Mouse (Mus musculus) gastrocnemius, adult 2 months (tissue): ENCODE results near the gene Ints11. TPM values are rescaled to one million over a fixed set of nuclear protein-coding genes. Genes with fewer than 3 reads are reported as not detected.
A peak's percentile ranks its signal among the peaks of the same experiment; 100 is the strongest.

Experiments used
- DNase-seq: peaks from one replicate; pipeline ENCODE4 v3.0.0; 2022
- H3K27ac ChIP-seq: fragments of 200-600 bp; 2 replicates; pipeline ENCODE4 v1.8.1; 2022; ENCODE audit warnings: mild to moderate bottlenecking
- H3K4me3 ChIP-seq: fragments of 200-600 bp; 2 replicates; pipeline ENCODE4 v1.8.1; 2022; ENCODE audit warnings: mild to moderate bottlenecking, moderate library complexity
- CTCF ChIP-seq: fragments of 200-600 bp; IDR thresholded peaks from 2 replicates; pipeline ENCODE4 v1.8.1; 2022; ENCODE audit warnings: antibody characterized with exemption, mild to moderate bottlenecking, moderate library complexity
- intact Hi-C: fragments of 180-260 bp; cut with DNase I; formaldehyde crosslinking; loops from one replicate; pipeline ENCODE4 v1.15.1; 2025
- total RNA-seq, 2 experiments: library from RNA; stranded (reverse); gene quantifications; 2 replicates each; pipeline ENCODE4 v1.2.3; 2021

Ints11 gene
- total RNA-seq, 2 experiments from 2014 or later, result 14.9 to 17.3 TPM

DNA sequence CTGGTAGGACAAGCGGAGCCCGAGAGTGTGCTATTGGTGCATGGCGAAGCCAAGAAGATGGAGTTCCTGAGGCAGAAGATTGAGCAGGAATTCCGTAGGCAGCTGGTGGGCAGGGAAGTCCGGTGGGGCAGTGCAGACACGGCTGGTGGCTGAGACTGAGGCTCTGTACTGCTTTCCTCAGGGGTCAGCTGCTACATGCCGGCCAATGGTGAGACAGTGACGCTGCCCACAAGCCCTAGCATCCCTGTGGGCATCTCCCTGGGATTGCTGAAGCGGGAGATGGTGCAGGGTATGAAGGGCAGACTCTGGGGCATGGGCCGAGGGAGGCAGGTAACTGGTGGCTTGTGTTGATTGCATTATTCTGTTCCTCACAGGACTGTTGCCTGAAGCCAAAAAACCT is 18.3 kb downstream of the Ints11 start:
- DNase-seq, result no peak
- TF ChIP-seq CTCF, result no peak
- H3K4me3 ChIP-seq, result no peak overlapping the region
- no peak overlapping the region for H3K27ac ChIP-seq
- intact Hi-C loops, result no loop called here

- TF ChIP-seq CTCF, result no peak
- intact Hi-C loops, result no loop called here
- Histone ChIP-seq H3K4me3 (no peak overlapping the region), H3K27ac (no peak overlapping the region)
- DNase-seq, result peak; percentile 14
These were observed 18.8 kb downstream of the Ints11 start for GRCm38 (mm10) chr4:155888181-155888580.

GRCm38 (mm10) chr4:155889316-155889715 is 20.0 kb downstream of the Ints11 start:
- Histone ChIP-seq H3K4me3 (no peak overlapping the region), H3K27ac (no peak overlapping the region)
- TF ChIP-seq CTCF, result no peak
- DNase-seq, result peak; percentile 17
- intact Hi-C loops, result no loop called here

DNA sequence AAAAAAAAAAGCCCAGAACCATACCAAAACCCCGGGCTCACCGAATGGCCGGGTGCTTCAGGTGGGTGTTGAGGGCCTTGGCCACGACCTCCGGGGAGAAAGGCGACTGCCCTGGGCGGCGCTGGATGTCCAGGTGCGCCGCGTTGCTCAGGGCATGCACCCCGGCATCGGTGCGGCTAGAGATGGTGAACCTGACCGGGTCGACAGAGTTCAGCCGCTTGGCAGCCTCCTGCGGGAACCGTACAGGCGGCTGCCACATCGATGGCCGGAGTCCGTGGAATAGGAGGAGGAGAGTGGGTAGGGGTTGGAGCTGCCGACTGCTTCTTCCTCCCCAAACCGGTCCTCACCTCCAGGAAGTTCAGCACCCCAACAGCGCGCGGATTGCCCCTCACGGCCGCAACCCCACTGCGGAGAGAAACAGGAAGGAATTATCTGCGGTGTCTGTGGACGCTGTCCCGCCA is 21.7 kb downstream of the Ints11 start:
- H3K4me3 ChIP-seq, result peak overlapping the region; percentile 81
- no peak for DNase-seq

DNA sequence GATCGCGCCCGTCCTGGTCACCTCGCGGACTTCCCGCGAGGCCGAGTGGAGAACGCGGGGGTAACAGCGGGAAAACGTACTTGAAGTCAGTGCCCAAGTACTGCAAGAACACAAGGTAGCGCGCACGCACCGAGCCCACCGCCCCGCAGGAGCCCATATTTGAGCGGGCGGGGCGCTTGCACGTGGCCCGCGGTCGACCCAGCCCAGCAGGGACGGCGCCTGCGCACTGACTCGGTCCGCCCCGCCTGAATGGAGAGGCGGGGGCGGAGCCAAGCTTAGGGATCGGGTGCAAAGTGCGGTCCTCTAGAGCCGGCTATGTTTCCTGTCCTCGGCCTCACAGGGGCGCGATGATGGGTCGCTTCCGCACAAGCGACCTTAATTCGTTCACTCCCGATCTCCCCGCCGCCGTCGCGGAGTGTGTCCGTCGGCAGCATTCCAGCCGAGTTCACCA is 22.2 kb downstream of the Ints11 start, which contains the start of the genes Pusl1 and Acap3:
Pusl1 (minus strand) TSS at position 231 of the 451 bp plus-strand sequence.
Acap3 (plus strand) TSS at position 272 of the 451 bp plus-strand sequence.
- Histone ChIP-seq H3K4me3 (peak within 1 kb of the TSS; percentile 81), H3K27ac (peak within 1 kb of the TSS; percentile 96)
- no peak for TF ChIP-seq CTCF
- DNase-seq, result peak; percentile 99
- intact Hi-C loops, result loop anchor here (2.0 to 5.0 kb wide), 3 partner anchors 21 to 51 kb away; partner anchors contain the start of genes Dvl1 and Ube2j2

More for the DNA sequence above, 21.7 kb downstream of the Ints11 start:
- H3K27ac ChIP-seq, result peak overlapping the region; percentile 96
- TF ChIP-seq CTCF, result no peak
- intact Hi-C loops, result loop anchor here (5.0 kb wide), 1 partner anchor 51 kb away; the partner anchor contains the start of gene Ube2j2

DNA sequence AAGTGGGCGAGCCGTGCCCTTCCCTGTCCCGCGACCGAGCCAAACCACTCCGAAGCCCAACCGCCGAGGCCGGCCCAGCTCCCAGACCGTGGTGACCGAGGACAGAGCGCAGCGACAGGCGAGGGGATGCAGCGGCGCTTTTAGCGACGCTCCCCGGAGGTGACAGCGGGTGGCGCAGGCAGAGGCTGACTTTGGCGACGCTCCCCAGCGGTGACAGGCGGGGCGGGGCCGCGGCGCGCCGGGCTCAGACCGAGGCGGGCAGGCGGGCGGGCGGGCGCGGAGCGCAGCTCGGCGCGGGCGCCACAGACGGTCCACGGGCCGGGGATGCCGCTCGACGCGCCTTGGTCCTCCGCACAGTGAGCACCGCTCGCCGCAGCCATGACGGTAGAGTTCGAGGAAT is 22.7 kb downstream of the Ints11 start:
- intact Hi-C loops, result loop anchor here (2.0 to 5.0 kb wide), 3 partner anchors 21 to 50 kb away; partner anchors contain the start of genes Dvl1 and Ube2j2
- Histone ChIP-seq H3K4me3 (peak overlapping the region; percentile 81), H3K27ac (peak overlapping the region; percentile 96)
- peak; percentile 94 for DNase-seq
- TF ChIP-seq CTCF, result peak; percentile 41

- DNase-seq, result no peak
- Histone ChIP-seq H3K27ac (peak overlapping the region; percentile 96), H3K4me3 (peak overlapping the region; percentile 81)
- intact Hi-C loops, result loop anchor here (2.0 to 5.0 kb wide), 3 partner anchors 22 to 50 kb away; partner anchors contain the start of genes Dvl1 and Ube2j2
- no peak for TF ChIP-seq CTCF
These were observed 23.3 kb downstream of the Ints11 start for GRCm38 (mm10) chr4:155892438-155893211.

DNA sequence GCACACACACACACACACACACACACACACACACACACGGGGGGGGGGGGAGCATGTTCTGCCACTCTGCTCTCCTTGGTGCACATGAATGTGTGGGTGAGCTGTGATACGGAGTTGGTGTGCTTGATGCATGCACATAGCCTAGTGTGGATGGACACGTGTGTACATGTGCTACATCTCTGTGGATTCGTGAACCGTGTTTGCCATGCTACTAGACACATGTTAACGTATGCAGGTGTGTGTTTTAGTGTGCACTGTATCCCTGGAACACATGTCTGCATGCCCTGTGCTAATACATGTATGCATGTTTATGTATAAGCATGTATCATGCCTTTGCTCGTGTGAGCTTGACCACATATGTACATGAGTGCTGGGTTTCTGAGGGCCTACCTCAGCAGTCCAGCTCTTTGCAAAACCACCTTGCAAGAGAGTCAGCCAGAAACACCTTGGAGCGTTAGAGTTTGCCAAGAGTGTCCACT is 23.9 kb downstream of the Ints11 start:
- DNase-seq, result no peak
- intact Hi-C loops, result loop anchor here (2.0 to 5.0 kb wide), 3 partner anchors 22 to 49 kb away; partner anchors contain the start of genes Dvl1 and Ube2j2
- no peak for TF ChIP-seq CTCF

DNA sequence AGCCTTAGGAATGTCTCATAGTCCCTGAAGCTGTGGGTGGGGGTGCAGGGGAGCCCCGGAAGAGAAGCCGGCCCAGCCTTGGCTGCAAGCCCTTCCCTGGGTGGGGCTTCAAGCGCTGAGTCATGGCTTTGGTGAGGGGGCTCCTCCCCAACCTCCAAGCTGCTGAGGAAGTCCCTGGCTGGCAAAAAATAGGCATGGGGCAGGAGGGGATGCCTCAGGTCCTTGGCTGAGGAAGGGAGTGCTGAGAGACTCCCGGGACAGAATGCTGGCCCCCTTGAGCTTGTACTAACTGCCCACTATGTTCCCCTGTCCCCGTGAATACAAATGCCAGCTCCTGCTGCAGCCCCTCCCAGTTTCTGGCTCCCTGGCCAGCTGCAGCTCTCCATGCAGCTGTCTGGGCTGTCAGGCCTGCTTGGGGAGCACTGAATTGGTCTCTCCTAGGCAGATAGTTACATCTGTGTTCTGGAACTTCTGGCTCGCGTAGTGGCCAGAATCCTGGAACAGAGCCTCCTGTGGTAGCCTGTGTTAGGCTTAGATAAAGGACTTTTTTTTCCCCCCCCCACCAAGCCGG is 25.1 kb downstream of the Ints11 start:
- TF ChIP-seq CTCF, result no peak
- Histone ChIP-seq H3K4me3 (peak overlapping the region; percentile 81), H3K27ac (peak overlapping the region; percentile 87)
- peak; percentile 87 for DNase-seq
- intact Hi-C loops, result loop anchor here (5.0 kb wide), 1 partner anchor 48 kb away; the partner anchor contains the start of gene Ube2j2

More for the DNA sequence above, 23.9 kb downstream of the Ints11 start:
- H3K4me3 ChIP-seq, result peak overlapping the region; percentile 81
- H3K27ac ChIP-seq, result peak overlapping the region; percentile 87

DNA sequence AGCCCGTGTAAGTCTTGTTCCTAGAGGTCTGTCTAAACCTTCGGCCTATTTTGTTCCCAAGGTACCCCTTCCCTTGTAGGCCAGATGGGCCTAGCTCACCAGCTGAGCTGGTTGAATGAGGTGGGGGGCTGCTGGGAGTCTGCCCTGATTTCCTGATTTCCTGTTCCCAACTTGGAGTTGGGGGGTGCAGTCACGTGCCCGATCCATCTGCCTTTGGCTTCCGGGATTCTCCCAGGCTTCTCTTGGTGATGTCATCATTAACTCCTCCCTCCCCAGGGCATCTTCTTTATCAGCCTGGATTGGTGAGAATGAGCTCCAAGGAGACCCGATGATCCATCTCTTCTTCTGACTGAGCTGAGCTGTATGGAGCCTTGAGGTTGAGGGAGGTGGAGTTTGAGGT is 25.9 kb downstream of the Ints11 start:
- Histone ChIP-seq H3K4me3 (peak overlapping the region; percentile 81), H3K27ac (peak overlapping the region; percentile 87)
- TF ChIP-seq CTCF, result no peak
- peak; percentile 70 for DNase-seq
- intact Hi-C loops, result no loop called here

DNA sequence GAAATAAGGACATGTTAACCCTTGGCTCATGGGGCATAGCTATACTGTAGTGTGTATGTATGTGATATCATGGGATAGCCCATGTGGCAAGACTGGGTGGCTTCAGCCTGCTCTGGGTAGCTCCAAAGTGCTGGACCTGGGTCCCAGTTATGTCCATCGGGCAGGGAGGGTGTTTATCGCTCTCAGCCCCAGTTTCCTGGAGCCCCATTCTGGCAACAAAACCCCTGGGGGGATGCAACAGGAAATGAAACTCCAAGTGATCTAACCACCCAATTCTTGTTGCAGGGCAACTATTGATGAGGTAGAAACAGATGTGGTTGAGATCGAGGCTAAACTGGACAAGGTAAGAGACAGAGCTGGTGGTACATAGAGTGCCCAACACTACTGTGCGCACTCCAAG is 26.5 kb downstream of the Ints11 start:
- no peak for TF ChIP-seq CTCF
- H3K4me3 ChIP-seq, result peak overlapping the region; percentile 81
- intact Hi-C loops, result no loop called here
- DNase-seq, result no peak
- H3K27ac ChIP-seq, result peak overlapping the region; percentile 87

GRCm38 (mm10) chr4:155896461-155896860 is 27.1 kb downstream of the Ints11 start:
- H3K4me3 ChIP-seq, result no peak overlapping the region
- no peak overlapping the region for H3K27ac ChIP-seq
- peak; percentile 23 for DNase-seq
- intact Hi-C loops, result no loop called here
- no peak for TF ChIP-seq CTCF
